Mouse (Mus musculus) stomach, postnatal 0 days (tissue): ENCODE measurements around the gene P2ry6. TPM values are rescaled to one million over a fixed set of nuclear protein-coding genes. Genes with fewer than 3 reads are reported as not detected.

Experiments
- ATAC-seq: fragments of 200-750 bp; cut with Nextera tagmentation; 2 replicates; pipeline ENCODE4 v1.8.0; 2017; ENCODE audit not compliant: low FRiP score, low TSS enrichment
- DNase-seq: peaks from one replicate; pipeline ENCODE4 v3.0.0-alpha.2; 2016; ENCODE audit warnings: low spot score
- H3K27ac ChIP-seq: fragments of 300-500 bp; sonication (generic); replicated peaks from 2 replicates; pipeline ENCODE4 v1.5.1; 2014; ENCODE audit warnings: mild to moderate bottlenecking, control low read depth
- H3K27me3 ChIP-seq: fragments of 300-500 bp; sonication (generic); 2 replicates; pipeline ENCODE4 v1.6.1; 2014; ENCODE audit warnings: low read length; ENCODE audit not compliant: control insufficient read depth, insufficient read depth
- H3K36me3 ChIP-seq: fragments of 300-500 bp; sonication (generic); 2 replicates; pipeline ENCODE4 v1.6.1; 2014; ENCODE audit warnings: low read length, mixed read lengths; ENCODE audit not compliant: control insufficient read depth, insufficient read depth
- H3K4me1 ChIP-seq: fragments of 300-500 bp; sonication (generic); replicated peaks from 2 replicates; pipeline ENCODE4 v1.6.1; 2014; ENCODE audit warnings: antibody characterized with exemption; ENCODE audit not compliant: control insufficient read depth, insufficient read depth
- H3K4me2 ChIP-seq: fragments of 300-500 bp; sonication (generic); replicated peaks from 2 replicates; pipeline ENCODE4 v1.6.1; 2014; ENCODE audit warnings: low read depth, mild to moderate bottlenecking, control low read depth, moderate library complexity
- H3K4me3 ChIP-seq: fragments of 300-500 bp; sonication (generic); 2 replicates; pipeline ENCODE4 v1.5.1; 2014; ENCODE audit warnings: low read depth, low read length, control low read depth
- H3K9ac ChIP-seq: fragments of 300-500 bp; sonication (generic); 2 replicates; pipeline ENCODE4 v1.6.1; 2014; ENCODE audit warnings: mild to moderate bottlenecking, low read length, control low read depth, mixed read lengths
- H3K9me3 ChIP-seq: fragments of 300-500 bp; sonication (generic); 2 replicates; pipeline ENCODE4 v1.6.1; 2016; ENCODE audit warnings: low read length; ENCODE audit not compliant: control insufficient read depth
- CTCF ChIP-seq: IDR thresholded peaks from 2 replicates; pipeline ENCODE4 v1.5.1; 2016; ENCODE audit warnings: antibody characterized with exemption, low read depth, mild to moderate bottlenecking, moderate library complexity
- EP300 ChIP-seq: optimal IDR thresholded peaks from 2 replicates; pipeline ENCODE3; 2016; ENCODE audit warnings: antibody characterized with exemption
- WGBS: fragments of 180-500 bp; shearing (Covaris S2); extraction: QIAGEN DNeasy Blood & Tissue Kit; methylation state at CpG from one replicate; pipeline ENCODE4 v1.1.7; 2014; 5-methylcytosine and 5-hydroxymethylcytosine counted together
- polyA plus RNA-seq: library from polyadenylated mRNA; unstranded; fragments of >200 nt; fragmentation: Nextera tagmentation; extraction: Ambion mirVana; gene quantifications from 2 replicates; pipeline ENCODE4 v1.2.1, GENCODE M21; 2015

The P2ry6 gene
- polyA plus RNA-seq, 1 experiment from 2014 or later, result 6.1 TPM

DNA sequence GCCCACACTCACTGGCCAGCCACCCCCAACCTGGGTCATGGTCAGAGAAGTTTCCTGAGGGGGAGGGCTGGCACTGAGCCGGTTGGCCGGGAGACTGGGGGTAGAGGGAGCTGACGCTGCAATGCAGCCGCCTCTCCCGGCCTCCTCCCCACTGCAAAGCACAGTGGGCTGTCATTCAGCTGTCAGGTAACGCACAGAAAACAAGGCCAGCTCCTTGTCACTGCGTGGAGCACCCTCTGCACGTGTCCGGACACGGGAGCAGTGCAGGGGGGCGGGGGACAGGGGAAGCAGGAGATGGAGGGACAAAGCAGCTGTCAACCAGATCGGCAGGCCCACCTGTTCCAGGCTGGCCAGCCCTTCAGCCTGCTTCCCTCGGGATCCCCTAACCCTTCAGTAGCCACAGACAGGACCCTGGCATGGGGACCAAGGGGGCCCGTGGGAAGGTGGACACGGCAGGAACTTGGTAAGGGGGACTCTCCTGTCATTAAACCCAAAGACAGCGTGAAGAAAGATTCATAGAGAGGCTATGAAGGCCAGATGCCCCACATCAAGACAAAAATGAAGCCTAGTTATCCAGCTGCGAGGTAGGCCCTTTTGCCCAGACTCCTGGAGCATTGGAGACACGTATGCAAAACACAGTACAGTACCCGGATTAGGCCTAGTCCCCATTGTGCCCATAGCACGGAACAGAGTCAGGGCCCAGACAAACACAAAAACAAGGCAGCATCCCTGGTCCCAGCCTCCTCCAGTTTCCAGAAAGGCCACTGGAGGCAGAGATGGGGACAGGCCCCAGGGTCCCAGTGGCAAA, 81.0 kb downstream of the P2ry6 start:
- no peak for DNase-seq
- Histone ChIP-seq H3K27ac (no peak overlapping the region), H3K27me3 (no peaks in the 10 kb centered on the region), H3K36me3 (peaks cover 5% of the 10 kb centered on the region; the same call in 1 of the 2 replicates), H3K4me1 (no peaks in the 10 kb centered on the region), H3K4me2 (no peak overlapping the region), H3K4me3 (no peak overlapping the region), H3K9me3 (no peaks in the 10 kb centered on the region), H3K9ac (peak overlapping the region; percentile 64)
- WGBS, result 61% methylated on average over 20 of the region's 20 CpGs
- TF ChIP-seq EP300, result no peak
- TF ChIP-seq CTCF, result no peak
- ATAC-seq, result no peak

Other genes starting within 250 kb of the P2ry6 start
- gene Relt, start 111.2 kb downstream of the P2ry6 start, polyA plus RNA-seq, result 0.71 and 1.2 TPM in 2 replicates
- 2.2 and 2.7 TPM in 2 replicates for gene Arhgef17, start 42.5 kb downstream of the P2ry6 start, polyA plus RNA-seq
- 5.7 and 5.8 TPM in 2 replicates for gene P2ry2, start 38.2 kb upstream of the P2ry6 start, polyA plus RNA-seq
- gene Fchsd2, start 118.2 kb upstream of the P2ry6 start, polyA plus RNA-seq, result 6.4 and 6.9 TPM in 2 replicates